Mouse (Mus musculus): ENCODE data around the gene Plekhh1. TPM values are rescaled to one million over a fixed set of nuclear protein-coding genes. Genes with fewer than 3 reads are reported as not detected.
A peak's percentile ranks its signal among the peaks of the same experiment; 100 is the strongest.

The Plekhh1 gene
- polyA plus RNA-seq, 1 experiment from 2014 or later: 3.1 TPM

- ATAC-seq (ENCODE audit: low read depth): no peak
- Histone ChIP-seq H3K27ac (ENCODE audit: low read length) (no peak overlapping the region), H3K9ac (ENCODE audit: low read length) (no peak overlapping the region), H3K4me2 (ENCODE audit: low read depth, low read length) (no peak overlapping the region), H3K27me3 (ENCODE audit: control insufficient read depth, insufficient read depth, low read depth, low read length) (no peaks in the 10 kb centered on the region), H3K4me3 (ENCODE audit: low read length) (no peak overlapping the region), H3K9me3 (ENCODE audit: control insufficient read depth, low read length) (no peaks in the 10 kb centered on the region), H3K4me1 (replicated peaks; ENCODE audit: control insufficient read depth, insufficient read depth, low read length) (no peaks in the 10 kb centered on the region), H3K36me3 (ENCODE audit: control insufficient read depth, insufficient read depth, low read length) (peaks cover 11% of the 10 kb centered on the region)
- 81% methylated on average over 6 of the region's 6 CpGs for WGBS
These were observed 44.4 kb downstream of the Plekhh1 start for GRCm38 (mm10) chr12:79073362-79073761.

GRCm38 (mm10) chr12:79089182-79089812, 60.3 kb downstream of the Plekhh1 start, which contains the start of gene Pigh:
TSS of gene Pigh (minus strand) at chr12:79089651.
- WGBS: under 1% methylated on average over 53 of the region's 53 CpGs
- peak within 1 kb of the TSS; percentile 93 for H3K4me3 ChIP-seq (ENCODE audit: low read length)
- H3K27ac ChIP-seq (ENCODE audit: low read length): peak within 1 kb of the TSS; percentile 49; the same call in 1 of the 2 replicates

GRCm38 (mm10) chr12:79092569-79092968, 63.6 kb downstream of the Plekhh1 start:
- no peaks in the 10 kb centered on the region for H3K36me3 ChIP-seq (ENCODE audit: control insufficient read depth, insufficient read depth, low read length)
- no peak for ATAC-seq (ENCODE audit: low read depth)
- 24% methylated on average over 4 of the region's 4 CpGs for WGBS

More at GRCm38 (mm10) chr12:79089182-79089812, 60.3 kb downstream of the Plekhh1 start, which contains the start of gene Pigh:
- Histone ChIP-seq H3K9me3 (ENCODE audit: control insufficient read depth, low read length) (no peaks in the 10 kb centered on the region), H3K4me1 (replicated peaks; ENCODE audit: control insufficient read depth, insufficient read depth, low read length) (peaks cover 4% of the 10 kb centered on the region; the same call in 1 of the 2 replicates), H3K9ac (ENCODE audit: low read length) (peak within 1 kb of the TSS; percentile 95), H3K36me3 (ENCODE audit: control insufficient read depth, insufficient read depth, low read length) (peaks cover 3% of the 10 kb centered on the region; the same call in 1 of the 2 replicates), H3K27me3 (ENCODE audit: control insufficient read depth, insufficient read depth, low read depth, low read length) (no peaks in the 10 kb centered on the region), H3K4me2 (ENCODE audit: low read depth, low read length) (peak within 1 kb of the TSS; percentile 81)
- peak; percentile 97 for ATAC-seq (ENCODE audit: low read depth)

GRCm38 (mm10) chr12:79097106-79097752, 68.3 kb downstream of the Plekhh1 start:
- no peak for ATAC-seq (ENCODE audit: low read depth)
- Histone ChIP-seq H3K27me3 (ENCODE audit: control insufficient read depth, insufficient read depth, low read depth, low read length) (no peaks in the 10 kb centered on the region), H3K36me3 (ENCODE audit: control insufficient read depth, insufficient read depth, low read length) (no peaks in the 10 kb centered on the region), H3K9ac (ENCODE audit: low read length) (no peak overlapping the region), H3K4me3 (ENCODE audit: low read length) (no peak overlapping the region), H3K9me3 (ENCODE audit: control insufficient read depth, low read length) (no peaks in the 10 kb centered on the region), H3K4me2 (ENCODE audit: low read depth, low read length) (no peak overlapping the region), H3K27ac (ENCODE audit: low read length) (no peak overlapping the region), H3K4me1 (replicated peaks; ENCODE audit: control insufficient read depth, insufficient read depth, low read length) (no peaks in the 10 kb centered on the region)
- WGBS: 24% methylated on average over 3 of the region's 3 CpGs

More at GRCm38 (mm10) chr12:79092569-79092968, 63.6 kb downstream of the Plekhh1 start:
- no peaks in the 10 kb centered on the region for H3K27me3 ChIP-seq (ENCODE audit: control insufficient read depth, insufficient read depth, low read depth, low read length)
- no peaks in the 10 kb centered on the region for H3K9me3 ChIP-seq (ENCODE audit: control insufficient read depth, low read length)
- H3K4me3 ChIP-seq (ENCODE audit: low read length): no peak overlapping the region
- H3K9ac ChIP-seq (ENCODE audit: low read length): no peak overlapping the region
- H3K4me2 ChIP-seq (ENCODE audit: low read depth, low read length): no peak overlapping the region
- no peak overlapping the region for H3K27ac ChIP-seq (ENCODE audit: low read length)
- peaks cover 4% of the 10 kb centered on the region; the same call in 1 of the 2 replicates for H3K4me1 ChIP-seq (replicated peaks; ENCODE audit: control insufficient read depth, insufficient read depth, low read length)

GRCm38 (mm10) chr12:79103773-79104172, 74.8 kb downstream of the Plekhh1 start:
- WGBS: 41% methylated on average over 3 of the region's 3 CpGs
- no peaks in the 10 kb centered on the region for H3K27me3 ChIP-seq (ENCODE audit: control insufficient read depth, insufficient read depth, low read depth, low read length)
- H3K9me3 ChIP-seq (ENCODE audit: control insufficient read depth, low read length): no peaks in the 10 kb centered on the region
- H3K4me1 ChIP-seq (replicated peaks; ENCODE audit: control insufficient read depth, insufficient read depth, low read length): no peaks in the 10 kb centered on the region
- no peaks in the 10 kb centered on the region for H3K36me3 ChIP-seq (ENCODE audit: control insufficient read depth, insufficient read depth, low read length)
- no peak overlapping the region for H3K9ac ChIP-seq (ENCODE audit: low read length)
- no peak overlapping the region for H3K4me3 ChIP-seq (ENCODE audit: low read length)
- H3K4me2 ChIP-seq (ENCODE audit: low read depth, low read length): no peak overlapping the region
- H3K27ac ChIP-seq (ENCODE audit: low read length): no peak overlapping the region
- peak; percentile 61 for ATAC-seq (ENCODE audit: low read depth)

GRCm38 (mm10) chr12:79104544-79104943, 75.6 kb downstream of the Plekhh1 start:
- Histone ChIP-seq H3K4me3 (ENCODE audit: low read length) (no peak overlapping the region), H3K9ac (ENCODE audit: low read length) (no peak overlapping the region), H3K36me3 (ENCODE audit: control insufficient read depth, insufficient read depth, low read length) (no peaks in the 10 kb centered on the region), H3K9me3 (ENCODE audit: control insufficient read depth, low read length) (no peaks in the 10 kb centered on the region), H3K27ac (ENCODE audit: low read length) (no peak overlapping the region), H3K27me3 (ENCODE audit: control insufficient read depth, insufficient read depth, low read depth, low read length) (no peaks in the 10 kb centered on the region), H3K4me1 (replicated peaks; ENCODE audit: control insufficient read depth, insufficient read depth, low read length) (no peaks in the 10 kb centered on the region), H3K4me2 (ENCODE audit: low read depth, low read length) (no peak overlapping the region)
- 60% methylated on average over 2 of the region's 2 CpGs for WGBS
- ATAC-seq (ENCODE audit: low read depth): no peak

GRCm38 (mm10) chr12:79105312-79105711, 76.3 kb downstream of the Plekhh1 start:
- H3K4me3 ChIP-seq (ENCODE audit: low read length): no peak overlapping the region
- 50% methylated on average over 5 of the region's 5 CpGs for WGBS
- H3K9ac ChIP-seq (ENCODE audit: low read length): no peak overlapping the region
- no peaks in the 10 kb centered on the region for H3K36me3 ChIP-seq (ENCODE audit: control insufficient read depth, insufficient read depth, low read length)
- no peak overlapping the region for H3K4me2 ChIP-seq (ENCODE audit: low read depth, low read length)
- no peaks in the 10 kb centered on the region for H3K27me3 ChIP-seq (ENCODE audit: control insufficient read depth, insufficient read depth, low read depth, low read length)
- no peak overlapping the region for H3K27ac ChIP-seq (ENCODE audit: low read length)
- H3K4me1 ChIP-seq (replicated peaks; ENCODE audit: control insufficient read depth, insufficient read depth, low read length): no peaks in the 10 kb centered on the region
- no peaks in the 10 kb centered on the region for H3K9me3 ChIP-seq (ENCODE audit: control insufficient read depth, low read length)
- no peak for ATAC-seq (ENCODE audit: low read depth)

- no peak for ATAC-seq (ENCODE audit: low read depth)
- Histone ChIP-seq H3K9ac (ENCODE audit: low read length) (no peak overlapping the region), H3K4me3 (ENCODE audit: low read length) (no peak overlapping the region), H3K36me3 (ENCODE audit: control insufficient read depth, insufficient read depth, low read length) (no peaks in the 10 kb centered on the region), H3K27ac (ENCODE audit: low read length) (no peak overlapping the region), H3K4me1 (replicated peaks; ENCODE audit: control insufficient read depth, insufficient read depth, low read length) (no peaks in the 10 kb centered on the region), H3K4me2 (ENCODE audit: low read depth, low read length) (no peak overlapping the region), H3K9me3 (ENCODE audit: control insufficient read depth, low read length) (no peaks in the 10 kb centered on the region), H3K27me3 (ENCODE audit: control insufficient read depth, insufficient read depth, low read depth, low read length) (no peaks in the 10 kb centered on the region)
- 67% methylated on average over 4 of the region's 4 CpGs for WGBS
These were observed 90.0 kb downstream of the Plekhh1 start for GRCm38 (mm10) chr12:79118991-79119390.

GRCm38 (mm10) chr12:79122820-79123219, 93.9 kb downstream of the Plekhh1 start:
- ATAC-seq (ENCODE audit: low read depth): peak; percentile 23; the same call in 1 of the 2 replicates
- Histone ChIP-seq H3K9ac (ENCODE audit: low read length) (no peak overlapping the region), H3K4me3 (ENCODE audit: low read length) (no peak overlapping the region), H3K4me1 (replicated peaks; ENCODE audit: control insufficient read depth, insufficient read depth, low read length) (no peaks in the 10 kb centered on the region), H3K9me3 (ENCODE audit: control insufficient read depth, low read length) (no peaks in the 10 kb centered on the region), H3K27me3 (ENCODE audit: control insufficient read depth, insufficient read depth, low read depth, low read length) (no peaks in the 10 kb centered on the region), H3K27ac (ENCODE audit: low read length) (no peak overlapping the region), H3K36me3 (ENCODE audit: control insufficient read depth, insufficient read depth, low read length) (no peaks in the 10 kb centered on the region), H3K4me2 (ENCODE audit: low read depth, low read length) (no peak overlapping the region)
- WGBS: 37% methylated on average over 3 of the region's 3 CpGs
